Mouse (Mus musculus) skeletal muscle tissue, adult 2 months (tissue): ENCODE data around the gene Etv6.

Experiments
- DNase-seq: peaks from one replicate; pipeline ENCODE4 v3.0.0-alpha.2; 2012; ENCODE audit warnings: low read depth, low spot score

Etv6 gene

DNA sequence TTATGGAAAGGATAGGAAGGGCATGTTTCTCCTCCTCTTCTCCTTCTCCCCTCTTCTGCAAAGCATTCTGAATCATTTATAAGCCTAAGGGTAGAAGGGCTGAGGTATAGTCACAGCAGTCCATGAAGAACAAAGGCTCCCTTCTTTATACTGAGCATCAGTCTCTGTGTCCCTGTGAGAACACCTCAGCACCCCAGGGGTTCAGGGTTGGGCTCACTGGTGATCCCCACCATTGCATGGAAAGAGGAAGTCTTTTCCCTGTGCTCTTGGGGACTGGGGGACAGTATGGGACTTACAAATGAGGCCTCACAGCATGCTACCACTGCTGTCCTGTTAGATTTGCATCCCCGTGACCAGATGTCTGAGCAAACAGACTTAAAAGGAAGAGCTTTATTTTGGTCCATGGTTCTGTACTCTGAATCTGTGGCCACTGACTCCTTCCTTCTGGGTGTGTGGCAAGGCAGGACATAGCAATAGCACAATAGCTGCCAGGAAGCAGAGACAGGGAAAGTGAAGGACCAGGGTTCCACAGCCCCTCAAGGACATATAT lies 106.2 kb downstream of the Etv6 start:
- no peak for DNase-seq

DNA sequence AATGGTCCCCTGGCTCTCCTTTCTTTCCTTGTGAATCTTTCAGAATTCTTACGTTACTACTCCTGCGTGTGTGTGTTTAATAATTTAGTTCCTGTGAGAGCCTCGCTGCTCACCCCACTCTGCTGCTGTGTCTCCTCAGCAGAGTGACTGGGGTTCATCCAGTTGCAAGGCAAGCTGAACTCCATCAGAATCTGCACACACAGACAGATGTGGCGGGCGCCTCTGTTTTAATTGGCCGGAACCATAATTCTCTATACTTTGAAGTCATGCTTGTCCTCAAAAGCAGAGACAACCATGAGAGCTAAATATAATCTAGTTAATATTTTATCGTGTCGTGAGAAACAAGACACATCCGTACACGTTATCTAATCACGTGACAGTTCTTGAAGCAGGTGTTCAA lies 107.2 kb downstream of the Etv6 start:
- DNase-seq, result no peak

DNA sequence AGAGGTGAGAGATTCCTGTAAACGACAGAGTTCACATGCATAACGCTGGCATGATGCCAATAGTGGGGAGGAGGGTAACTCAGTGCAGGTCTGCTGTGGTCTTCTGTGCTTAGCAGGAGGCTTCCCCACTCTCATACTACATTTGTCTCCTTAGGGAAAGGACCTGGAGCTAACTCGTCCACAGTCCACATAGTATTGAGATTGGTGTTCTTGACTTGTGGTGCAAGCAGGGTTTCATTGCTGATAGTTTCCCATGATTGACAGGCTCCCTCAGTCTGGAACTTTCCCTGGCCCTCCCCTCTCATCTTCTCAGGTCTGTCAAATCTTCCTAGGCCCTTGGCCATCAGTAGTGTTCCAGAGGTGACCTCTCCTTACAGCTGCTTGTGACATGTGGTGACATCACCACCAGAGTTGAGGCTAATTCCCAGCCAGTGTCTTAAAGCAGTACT lies 108.2 kb downstream of the Etv6 start:
- DNase-seq, result no peak

DNA sequence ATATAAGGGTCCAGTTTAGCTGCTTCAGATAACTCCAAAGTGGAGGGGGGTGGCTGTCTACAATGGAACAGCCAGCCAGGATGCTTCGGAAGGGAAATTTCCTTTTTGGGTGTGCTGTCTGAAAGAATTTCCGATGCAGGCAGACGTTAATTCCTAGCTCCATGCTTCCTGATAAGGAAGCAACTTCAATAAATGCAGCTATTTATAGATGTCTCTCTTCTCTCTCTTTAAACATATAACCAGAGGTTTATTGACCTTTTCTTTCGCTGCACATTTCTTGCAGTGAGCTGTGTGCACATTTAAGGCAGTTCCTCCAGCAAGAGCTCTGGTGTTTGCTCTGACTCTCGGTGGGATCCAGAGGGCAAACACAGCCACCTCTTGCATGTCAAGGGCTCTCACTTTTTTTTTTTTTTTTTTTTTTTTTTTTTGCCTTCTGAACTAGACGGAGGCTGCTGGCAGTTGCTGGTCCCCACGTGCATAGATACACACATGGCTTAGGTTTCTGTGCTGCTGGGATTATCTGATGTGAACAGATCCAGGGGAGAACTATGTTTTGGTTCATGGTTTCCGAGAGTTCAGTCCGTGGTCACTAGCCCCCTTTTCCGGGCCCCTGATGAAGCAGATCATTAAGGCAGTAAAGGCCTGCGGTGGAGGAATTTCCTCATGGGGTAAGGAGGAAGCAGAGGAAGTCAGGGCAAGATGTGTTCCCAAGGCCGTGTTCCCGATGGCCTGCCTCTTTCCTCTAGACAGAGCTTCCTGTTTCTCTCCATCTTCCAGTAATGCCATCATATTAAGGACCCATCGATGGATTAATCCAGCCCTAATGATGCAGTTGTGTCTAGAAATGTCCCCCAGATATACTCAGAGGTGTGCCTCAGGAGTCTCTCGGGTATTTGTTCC lies 109.0 kb downstream of the Etv6 start:
- no peak for DNase-seq

DNA sequence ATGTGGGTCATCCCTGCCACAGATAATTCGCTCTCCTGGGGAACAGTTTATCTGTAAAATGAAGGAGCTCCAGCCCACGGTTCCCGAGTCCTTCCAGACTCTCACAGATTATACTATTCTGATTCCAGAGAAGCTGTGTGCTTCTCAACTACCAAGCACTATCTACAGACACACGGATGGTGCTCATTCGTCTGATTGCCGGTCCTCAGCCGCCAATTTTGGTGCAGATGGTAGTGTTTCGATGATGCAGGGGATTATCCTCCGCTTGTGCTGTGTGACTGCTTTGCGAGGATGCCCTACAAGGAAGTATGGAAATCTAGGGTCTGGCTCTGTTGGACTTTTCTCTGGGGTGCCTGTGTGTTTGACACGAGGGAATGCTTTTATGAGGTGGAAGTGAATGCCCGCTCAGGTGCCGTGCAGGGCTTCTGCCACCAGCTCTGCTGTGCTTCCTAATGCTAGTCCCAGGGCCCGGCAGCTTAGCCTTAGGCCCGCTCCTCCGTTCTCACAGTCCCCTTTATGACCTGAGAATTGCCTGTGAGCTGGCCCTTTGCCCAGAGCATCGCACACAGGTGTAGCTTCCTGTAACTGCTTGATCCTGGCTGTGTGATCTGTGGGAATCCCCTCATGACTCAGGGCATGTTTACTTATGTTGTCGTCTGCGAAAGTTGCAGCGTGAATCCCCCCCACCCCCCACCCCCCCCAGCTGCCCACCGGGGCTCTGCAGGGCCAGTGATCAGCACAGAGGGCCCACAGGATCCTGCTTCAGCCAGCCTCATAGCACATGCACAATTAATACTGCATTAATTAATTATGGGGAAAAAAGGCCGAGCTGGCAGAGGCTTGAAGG lies 112.3 kb downstream of the Etv6 start:
- no peak for DNase-seq

DNA sequence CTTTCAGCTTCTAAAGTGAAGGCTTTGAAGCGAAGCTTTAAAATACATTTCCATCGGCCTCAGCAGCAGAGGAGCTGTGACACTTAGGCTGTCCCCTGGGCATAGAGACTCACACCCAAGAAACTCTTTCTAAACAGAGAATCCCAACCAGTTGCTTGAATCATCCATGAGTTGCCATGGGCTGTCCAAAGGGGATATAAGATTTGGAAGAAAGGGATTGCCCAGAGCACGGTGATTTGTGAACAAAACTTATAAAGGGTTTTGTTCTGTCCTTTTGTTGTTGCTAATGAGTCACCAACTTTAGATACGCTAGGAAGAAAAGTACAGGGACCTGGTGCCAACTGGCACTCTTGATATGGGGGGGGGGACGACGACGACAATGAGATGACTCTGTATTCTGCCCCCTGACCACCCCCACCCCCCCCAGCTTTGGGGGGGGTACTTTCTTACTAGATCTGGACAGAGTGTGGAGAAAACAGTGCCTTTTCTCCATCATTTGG lies 113.0 kb downstream of the Etv6 start:
- no peak for DNase-seq

DNA sequence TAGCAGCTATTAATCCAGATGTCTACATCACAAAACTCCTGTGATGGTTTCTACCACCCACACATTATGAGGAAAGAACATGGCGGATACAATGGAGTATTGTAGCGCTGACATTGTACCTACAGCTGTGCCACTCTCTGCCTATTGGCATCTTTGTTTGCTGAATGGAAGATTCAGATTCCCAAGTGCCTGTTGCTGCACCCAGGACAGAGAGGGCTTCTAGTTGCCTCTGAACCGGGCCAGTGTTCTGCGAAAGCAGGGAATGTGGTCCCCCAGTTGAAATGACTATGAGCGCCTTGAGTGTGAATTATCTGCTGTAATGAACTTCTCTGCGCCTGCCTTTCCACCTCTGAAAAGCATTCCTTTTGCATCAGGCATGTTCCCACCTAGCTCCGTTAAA lies 114.1 kb downstream of the Etv6 start:
- no peak for DNase-seq

DNA sequence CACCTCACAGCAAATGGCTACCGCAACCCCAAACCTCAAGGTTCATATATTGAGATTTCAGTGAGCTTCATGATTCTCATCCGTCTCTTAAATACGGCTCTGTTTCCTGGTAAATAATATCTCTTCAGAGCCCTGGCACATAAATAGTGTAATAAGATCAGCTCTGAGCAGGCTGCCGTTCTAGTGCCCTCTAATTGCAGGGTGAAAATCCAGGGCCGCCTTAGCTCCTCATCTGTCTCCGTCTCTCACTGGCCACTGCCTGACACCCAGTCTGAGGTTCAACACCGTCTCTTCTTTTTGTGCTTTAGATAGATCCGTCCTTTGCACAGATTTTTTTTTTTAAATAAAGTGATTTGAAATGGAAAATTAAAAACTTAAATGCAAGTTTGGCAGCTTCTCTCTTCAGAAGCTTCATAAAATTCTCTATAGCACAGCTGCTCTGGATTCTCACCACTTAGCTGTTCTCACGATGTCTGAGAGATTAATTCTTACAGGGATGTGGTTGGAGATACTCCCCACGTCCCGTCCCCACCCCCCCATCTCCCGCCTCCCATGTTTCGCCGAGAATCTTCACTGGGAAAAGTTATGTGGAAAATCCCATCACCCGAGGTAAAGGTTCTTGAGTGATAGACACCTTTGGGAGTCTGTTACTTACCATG lies 115.7 kb downstream of the Etv6 start:
- peak; percentile 39 for DNase-seq

DNA sequence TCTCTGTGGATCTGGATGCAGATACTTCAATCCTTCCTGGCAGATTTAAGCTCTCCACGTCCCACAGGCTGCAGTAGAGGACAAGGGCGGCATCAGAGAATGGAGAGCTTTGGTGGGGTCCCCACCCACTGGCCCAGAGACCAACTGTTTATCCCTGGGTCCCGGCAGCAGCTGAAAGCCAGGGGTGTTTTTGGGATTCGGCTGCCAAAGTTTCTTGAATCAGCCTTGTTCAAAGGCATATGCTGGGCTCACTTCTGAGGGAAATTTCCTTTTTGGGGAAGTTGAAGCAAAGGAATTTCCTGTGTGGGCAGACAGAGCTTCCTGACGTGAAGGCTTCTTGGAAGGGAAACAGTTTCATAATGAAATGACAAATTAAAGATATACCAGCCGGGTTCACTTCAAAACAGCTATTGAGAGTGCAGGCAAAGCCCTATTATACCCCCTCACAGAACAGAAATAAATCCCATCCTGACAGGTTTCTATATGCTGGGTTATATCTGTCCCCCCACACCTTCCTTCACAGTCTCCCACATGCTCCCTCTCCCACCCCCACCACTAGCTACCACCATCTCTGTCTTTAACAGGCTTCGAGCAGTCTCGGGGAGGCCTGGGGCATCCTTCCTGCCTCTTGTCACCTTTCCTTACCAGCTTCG lies 116.5 kb downstream of the Etv6 start:
- DNase-seq, result peak; percentile 62

DNA sequence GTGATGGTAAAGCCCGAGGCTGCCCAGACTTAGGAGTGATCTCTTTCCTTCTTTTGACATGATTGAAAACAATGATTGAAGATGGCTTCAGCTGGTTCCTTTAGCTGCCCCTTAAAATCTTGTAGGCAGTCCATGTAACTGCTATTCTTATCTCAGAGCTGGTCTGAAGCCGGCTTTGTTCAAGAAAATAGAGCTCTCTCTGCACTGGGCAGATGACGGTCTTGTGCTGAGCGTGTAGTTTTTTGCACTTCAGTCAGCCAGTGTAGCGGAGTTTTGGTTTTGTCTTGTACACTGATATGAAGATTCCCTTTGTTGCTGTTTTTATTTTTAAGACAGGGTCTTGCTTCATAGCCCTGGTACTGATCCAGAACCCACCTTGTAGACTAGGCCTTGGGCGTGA lies 117.0 kb downstream of the Etv6 start:
- no peak for DNase-seq

DNA sequence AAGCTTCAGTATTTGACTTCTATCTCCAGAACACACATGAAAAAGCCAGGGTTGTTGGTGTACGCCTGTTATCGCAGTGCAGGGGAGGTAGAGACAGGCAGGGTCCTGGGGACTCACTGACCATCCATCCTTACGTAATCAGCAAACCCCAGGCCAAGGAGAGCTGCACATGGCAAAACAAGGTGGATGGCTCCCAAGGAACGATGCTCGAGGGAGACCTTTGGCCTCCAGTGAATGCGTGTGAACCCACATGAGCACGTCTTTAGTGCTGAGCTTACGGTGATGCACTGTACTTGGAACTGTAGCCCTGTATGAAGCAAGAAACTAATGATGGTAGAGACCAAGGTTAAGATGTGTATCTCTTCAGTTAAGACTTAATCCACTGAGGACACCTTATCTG lies 119.2 kb downstream of the Etv6 start:
- DNase-seq, result no peak

DNA sequence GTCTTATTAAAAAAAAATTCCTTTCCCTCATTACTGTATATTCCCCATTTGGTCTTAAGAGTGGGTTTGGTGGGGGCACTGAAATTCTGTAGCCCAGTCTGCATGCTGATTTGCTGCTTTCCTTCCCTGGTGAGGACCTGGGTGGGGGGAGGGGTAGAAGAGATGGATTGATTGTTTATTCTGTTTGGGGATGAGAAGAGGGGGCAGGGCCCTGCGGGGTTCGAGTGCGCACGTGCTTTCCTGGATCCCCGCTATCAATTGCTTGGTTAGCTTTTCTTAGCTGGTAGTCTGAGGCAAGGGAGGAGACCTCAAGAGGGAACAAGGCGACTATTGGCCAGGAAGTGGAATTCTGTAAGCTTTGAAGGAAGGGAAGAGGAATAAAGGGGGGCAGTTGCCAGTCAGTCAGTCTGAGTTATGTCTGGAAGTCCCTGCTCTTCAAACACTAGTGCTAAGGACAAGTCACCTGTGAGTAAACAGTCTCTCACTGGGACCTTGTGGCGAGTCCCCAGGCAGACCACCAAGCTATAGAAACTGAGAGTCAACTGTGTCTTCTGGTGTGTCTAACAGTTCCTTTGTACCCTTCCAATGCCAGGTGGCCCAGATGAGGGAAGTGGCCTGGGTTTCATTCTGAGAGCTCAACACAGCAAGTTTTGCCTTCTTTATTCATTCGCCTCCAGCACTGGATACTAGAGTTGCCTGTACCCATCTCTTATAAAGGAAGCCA lies 120.6 kb downstream of the Etv6 start:
- no peak for DNase-seq

DNA sequence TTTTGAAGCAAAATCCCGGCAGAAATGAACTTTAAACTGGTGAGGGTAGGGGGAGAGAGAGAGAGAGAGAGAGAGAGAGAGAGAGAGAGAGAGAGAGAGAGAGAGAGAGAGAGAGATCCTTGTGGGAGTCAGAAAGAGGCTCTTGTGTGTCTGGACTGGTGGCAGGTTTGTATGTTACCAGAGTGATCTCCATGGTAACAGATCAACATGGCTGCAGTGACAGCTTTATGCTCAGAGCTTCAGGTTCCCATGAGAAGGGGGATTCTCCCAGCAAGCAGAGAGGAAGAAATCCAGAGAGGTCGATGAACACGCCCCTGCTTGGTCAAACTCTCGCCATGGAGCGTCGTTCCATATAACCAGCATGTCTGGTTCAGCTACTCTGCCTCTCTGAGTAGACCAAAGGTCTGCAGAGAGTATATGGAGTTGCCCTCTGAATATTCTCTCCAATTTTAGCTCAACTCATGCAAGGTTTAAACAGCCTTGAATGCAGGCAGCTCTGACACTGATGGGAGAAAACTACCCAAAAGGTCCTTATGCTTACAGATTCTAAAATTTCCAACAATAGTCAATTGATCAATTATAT lies 122.1 kb downstream of the Etv6 start:
- no peak for DNase-seq

DNA sequence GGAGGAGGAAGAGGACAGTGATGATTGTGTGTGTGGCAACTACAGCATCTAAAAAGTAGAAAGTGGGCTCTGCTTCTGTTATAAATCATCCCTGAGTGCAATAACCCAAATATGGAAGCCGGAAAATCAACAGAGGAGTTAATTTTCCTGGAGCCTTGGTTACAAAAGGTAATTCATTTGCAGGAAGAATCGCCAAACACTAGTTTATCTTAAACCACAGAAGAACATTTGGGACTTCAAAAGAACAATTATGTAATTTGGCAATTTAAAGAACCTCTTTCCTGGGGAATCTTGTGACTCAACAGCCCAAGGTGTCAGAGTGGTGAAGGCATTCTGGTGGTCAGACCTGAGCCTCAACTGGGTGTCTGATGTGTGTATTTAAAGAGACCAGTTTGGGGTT lies 122.7 kb downstream of the Etv6 start:
- DNase-seq, result no peak

DNA sequence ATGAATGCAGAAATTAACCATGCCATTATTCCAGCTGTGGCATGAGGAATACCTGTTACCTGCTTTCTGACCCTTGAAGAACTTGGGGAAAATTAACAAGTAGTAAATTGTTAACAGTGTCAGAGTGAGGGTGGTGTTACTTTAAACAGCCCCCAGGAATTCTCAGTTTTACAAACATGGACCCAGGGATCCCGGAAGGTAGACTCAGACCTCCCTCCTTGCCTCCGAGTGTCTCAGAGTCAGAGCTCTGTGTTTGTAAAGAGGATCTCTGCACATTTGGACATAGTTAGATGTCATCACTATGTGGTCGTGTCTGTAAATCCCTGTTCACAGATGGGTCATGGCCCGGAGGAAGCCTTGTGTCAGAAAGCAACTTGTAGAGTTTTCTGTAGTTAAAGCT lies 124.2 kb downstream of the Etv6 start:
- no peak for DNase-seq

DNA sequence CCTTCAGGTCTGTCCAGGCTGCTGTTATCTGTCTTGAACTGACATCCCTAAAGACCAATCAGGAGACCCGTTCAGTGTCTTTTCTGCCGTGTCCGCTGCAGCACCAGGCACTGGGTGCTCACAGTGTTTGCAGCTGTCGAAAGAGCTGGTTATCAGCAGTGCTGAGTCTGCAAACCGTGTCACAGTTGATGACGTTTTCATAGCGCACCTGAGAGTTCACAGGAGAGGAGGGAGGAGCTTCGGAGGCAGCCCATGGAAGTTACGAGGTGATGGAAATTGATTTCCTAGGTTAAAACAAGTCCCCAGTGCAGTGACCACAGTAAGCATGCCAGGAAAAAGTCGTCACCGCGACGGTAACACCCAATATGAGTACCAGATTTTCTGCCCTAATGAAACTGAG lies 125.5 kb downstream of the Etv6 start:
- no peak for DNase-seq

DNA sequence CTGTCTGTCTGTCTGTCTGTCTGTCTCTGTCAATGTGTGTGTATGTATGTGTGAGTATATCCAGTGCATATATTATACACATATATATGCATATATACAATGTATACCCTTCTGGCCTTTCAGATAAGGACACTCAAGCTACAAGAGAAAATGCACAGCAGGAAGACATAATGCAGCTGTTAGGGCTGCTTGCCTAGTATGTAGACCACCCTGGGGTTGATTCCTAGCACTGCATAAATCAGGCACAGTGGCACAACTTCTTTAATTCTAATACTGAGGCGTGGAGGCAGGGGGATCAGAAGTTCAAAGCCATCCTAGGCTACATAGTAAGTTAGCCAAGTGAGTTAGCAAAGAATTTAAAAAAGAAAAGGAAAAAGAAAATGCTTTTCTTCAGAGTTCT lies 127.8 kb downstream of the Etv6 start:
- no peak for DNase-seq

DNA sequence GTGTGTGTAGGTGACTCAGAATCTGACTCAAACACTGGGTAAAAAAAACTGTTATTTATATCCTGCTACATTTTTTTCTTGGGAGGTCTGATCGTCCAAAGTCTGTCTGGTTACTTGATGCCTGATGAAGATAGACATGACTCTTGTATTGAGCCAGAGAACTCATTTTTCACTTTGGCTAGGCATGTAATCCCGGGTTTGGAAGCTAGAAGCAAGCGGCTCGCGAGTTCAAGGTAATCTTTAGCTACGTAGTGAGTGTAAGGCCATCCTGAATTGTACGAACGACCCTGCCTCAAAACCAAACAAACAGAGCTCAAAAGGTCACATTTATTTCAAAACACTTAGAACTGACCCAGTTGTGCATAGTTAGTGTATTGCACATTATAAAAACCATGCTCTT lies 128.9 kb downstream of the Etv6 start:
- no peak for DNase-seq

DNA sequence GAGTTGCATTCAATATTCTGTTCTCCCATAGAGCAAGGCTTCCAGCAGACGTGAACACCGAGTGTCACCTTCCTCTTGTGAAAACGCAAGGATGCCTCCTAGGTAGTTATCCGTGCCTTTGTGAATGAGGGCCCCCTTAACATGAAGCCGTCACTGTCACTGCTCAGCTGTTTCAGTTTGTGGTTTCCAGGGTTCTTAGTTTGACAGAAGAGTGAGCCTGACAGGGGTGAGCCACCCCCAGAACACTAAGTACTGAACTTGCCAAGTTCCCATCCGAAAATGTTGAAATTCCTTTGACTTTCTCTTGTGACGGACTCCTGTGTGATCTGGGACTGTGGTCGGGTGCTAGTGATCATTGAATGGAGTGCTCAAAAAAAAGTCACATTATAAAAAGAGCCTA lies 129.5 kb downstream of the Etv6 start:
- DNase-seq, result no peak

DNA sequence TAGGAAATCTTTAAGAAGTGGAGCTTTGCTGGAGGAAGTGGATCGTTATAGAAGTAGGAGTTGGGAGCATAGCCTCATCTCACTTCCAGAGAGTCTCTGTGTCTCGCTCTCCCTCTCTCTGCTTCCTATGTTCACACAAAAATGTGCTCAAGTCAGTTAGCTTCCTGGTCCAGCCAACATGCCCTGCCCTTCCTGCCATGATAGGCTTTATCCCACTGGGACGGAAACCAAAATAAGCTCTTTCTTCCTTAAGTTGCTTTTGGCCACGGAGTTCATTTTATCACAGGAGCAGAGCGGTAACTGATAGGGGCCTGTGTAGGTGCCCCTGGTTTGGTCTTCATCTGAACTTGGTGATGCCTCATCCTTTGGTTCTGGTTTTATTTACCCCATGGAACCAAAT lies 132.5 kb downstream of the Etv6 start:
- no peak for DNase-seq
